Mouse (Mus musculus): ENCODE results near the gene Bcl2l12.

Gene Bcl2l12

GRCm38 (mm10) chr7:44986879-44987718 lies 11.4 kb downstream of the Bcl2l12 start:
- WGBS, result under 1% methylated on average over 29 of the region's 29 CpGs

- WGBS, result 2% methylated on average over 42 of the region's 42 CpGs
Measured at GRCm38 (mm10) chr7:44986192-44986878, 12.2 kb downstream of the Bcl2l12 start, which contains the start of gene Prmt1. Gene Prmt1, minus strand, starts transcription at chr7:44986568.

- under 1% methylated on average over 44 of the region's 45 CpGs for WGBS
Measured at GRCm38 (mm10) chr7:44985595-44986191, 12.8 kb downstream of the Bcl2l12 start.

- 31% methylated on average over 3 of the region's 3 CpGs for WGBS
Measured at GRCm38 (mm10) chr7:44984833-44985164, 13.7 kb downstream of the Bcl2l12 start.

- WGBS, result 65% methylated on average over 7 of the region's 7 CpGs
Measured at GRCm38 (mm10) chr7:44983944-44984832, 14.3 kb downstream of the Bcl2l12 start.

GRCm38 (mm10) chr7:44983085-44983484 lies 15.4 kb downstream of the Bcl2l12 start:
- 26% methylated on average over 6 of the region's 6 CpGs for WGBS

- 95% methylated on average over 8 of the region's 8 CpGs for WGBS
Measured at GRCm38 (mm10) chr7:44981539-44981938, 17.0 kb downstream of the Bcl2l12 start.

- 91% methylated on average over 3 of the region's 3 CpGs for WGBS
Measured at GRCm38 (mm10) chr7:44978300-44978699, 20.2 kb downstream of the Bcl2l12 start.

- 15% methylated on average over 6 of the region's 6 CpGs for WGBS
Measured at GRCm38 (mm10) chr7:44975117-44975419, 23.4 kb downstream of the Bcl2l12 start.

- 1% methylated on average over 22 of the region's 22 CpGs for WGBS
Measured at GRCm38 (mm10) chr7:44974383-44975116, 24.0 kb downstream of the Bcl2l12 start, which contains the start of gene Cpt1c. Gene Cpt1c, minus strand, starts transcription at chr7:44974851.

- 11% methylated on average over 14 of the region's 14 CpGs for WGBS
Measured at GRCm38 (mm10) chr7:44973415-44974130, 24.9 kb downstream of the Bcl2l12 start.

- 50% methylated on average over 7 of the region's 7 CpGs for WGBS
Measured at GRCm38 (mm10) chr7:44971142-44971541, 27.4 kb downstream of the Bcl2l12 start.

GRCm38 (mm10) chr7:44970231-44970691 lies 28.3 kb downstream of the Bcl2l12 start:
- WGBS, result 5% methylated on average over 36 of the region's 36 CpGs

- WGBS, result 89% methylated on average over 15 of the region's 15 CpGs
Measured at GRCm38 (mm10) chr7:44966638-44967037, 31.9 kb downstream of the Bcl2l12 start.

GRCm38 (mm10) chr7:44965975-44966374 lies 32.5 kb downstream of the Bcl2l12 start:
- 72% methylated on average over 7 of the region's 7 CpGs for WGBS

- WGBS, result 96% methylated on average over 13 of the region's 13 CpGs
Measured at GRCm38 (mm10) chr7:44964990-44965389, 33.5 kb downstream of the Bcl2l12 start.

- WGBS, result 89% methylated on average over 5 of the region's 5 CpGs
Measured at GRCm38 (mm10) chr7:44962831-44963230, 35.7 kb downstream of the Bcl2l12 start.

- 82% methylated on average over 8 of the region's 8 CpGs for WGBS
Measured at GRCm38 (mm10) chr7:44962337-44962736, 36.2 kb downstream of the Bcl2l12 start.

GRCm38 (mm10) chr7:44960512-44960910 lies 38.0 kb downstream of the Bcl2l12 start:
- WGBS, result 91% methylated on average over 13 of the region's 13 CpGs

GRCm38 (mm10) chr7:44959874-44960511 lies 38.5 kb downstream of the Bcl2l12 start:
- WGBS, result 80% methylated on average over 10 of the region's 10 CpGs

Measured in cerebral cortex, adult 2 months (tissue).